Mouse (Mus musculus) thymus, postnatal 10 days (tissue): ENCODE results near the gene Adtrp.

Source experiments
- DNase-seq, 2 experiments: peaks; one replicate each; pipeline ENCODE4 v3.0.0; 2021; ENCODE audit warnings: low spot score in 2 of 2

The Adtrp gene

DNA sequence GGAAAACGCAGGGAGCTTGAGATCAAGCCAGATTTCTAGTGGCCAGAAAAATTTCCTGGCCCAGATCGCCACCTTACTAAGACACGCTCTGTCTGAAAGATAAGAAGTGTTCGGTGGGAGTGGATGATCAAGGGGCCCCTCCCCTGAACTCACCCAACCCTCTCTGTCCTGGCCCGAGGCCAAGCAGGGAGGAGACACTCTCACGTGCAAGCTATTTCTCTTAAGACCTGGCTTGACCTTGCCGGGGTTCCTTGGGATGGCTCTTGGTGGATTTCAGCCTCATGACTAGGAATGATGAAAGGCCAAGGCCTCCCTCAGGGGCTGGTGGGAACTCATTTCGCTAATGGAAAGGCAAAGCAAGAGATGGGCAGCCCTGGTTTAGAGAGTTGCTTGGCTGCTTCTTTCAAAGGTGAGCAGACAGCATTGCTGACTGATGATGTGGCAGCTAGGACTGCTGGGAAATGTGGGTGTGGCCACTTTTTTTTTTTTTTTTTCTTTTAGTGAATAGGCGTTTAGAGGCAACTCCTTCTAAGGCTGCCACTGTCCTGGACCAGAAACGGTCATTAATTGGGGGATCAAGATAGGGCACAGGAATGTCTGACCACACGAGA lies at the start of gene Adtrp:
Gene Adtrp, minus strand, starts transcription at position 169 of the 611 bp plus-strand sequence.
- DNase-seq, result no peak

- DNase-seq, result no peak
These were observed 44.5 kb upstream of the Adtrp start for GRCm38 (mm10) chr13:41892016-41892415.

- DNase-seq, result no peak
These were observed 43.1 kb upstream of the Adtrp start for GRCm38 (mm10) chr13:41890618-41891017.

- DNase-seq, result no peak
These were observed 42.7 kb upstream of the Adtrp start for GRCm38 (mm10) chr13:41890111-41890600.

DNA sequence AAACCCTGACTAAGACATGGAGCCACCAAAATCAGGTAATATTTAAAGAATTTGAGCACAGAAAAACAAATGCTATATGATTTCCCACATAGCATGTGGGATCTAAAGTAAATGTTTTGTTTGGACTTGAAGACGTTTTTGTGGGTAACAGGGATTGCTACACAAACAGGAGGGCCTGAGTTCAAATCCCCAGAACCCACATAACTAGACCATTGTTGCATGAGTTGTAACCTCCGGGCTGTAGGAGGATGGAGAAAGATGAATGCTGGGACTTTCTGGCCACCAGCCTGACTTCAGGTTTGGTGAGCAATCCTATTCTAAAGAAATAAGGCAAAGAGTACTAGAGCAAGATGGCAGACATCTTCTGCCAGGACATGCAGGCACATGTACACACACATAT lies 41.2 kb upstream of the Adtrp start:
- DNase-seq, result no peak

GRCm38 (mm10) chr13:41886120-41886519 lies 38.6 kb upstream of the Adtrp start:
- no peak for DNase-seq

- DNase-seq, result no peak
These were observed 36.3 kb upstream of the Adtrp start for GRCm38 (mm10) chr13:41883665-41884291.

DNA sequence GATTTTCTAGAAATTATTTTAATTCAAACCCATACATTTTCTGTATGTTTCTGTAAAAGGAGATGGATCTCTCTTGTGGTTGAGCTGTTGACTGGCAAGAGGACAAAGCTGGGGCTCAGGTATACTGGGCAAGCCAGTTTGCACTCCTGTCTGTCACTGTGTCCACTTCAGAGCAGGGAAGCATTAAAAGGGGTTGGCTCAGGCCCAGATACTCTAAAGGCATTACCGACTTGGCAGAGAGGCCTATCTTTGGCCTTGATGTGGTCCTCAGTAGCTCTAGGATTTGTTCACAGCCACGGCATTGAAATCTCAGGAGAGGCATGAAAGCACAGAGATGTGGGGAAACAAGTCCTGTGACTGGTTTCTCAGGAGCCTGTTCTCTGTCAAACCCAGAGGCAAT lies 33.7 kb upstream of the Adtrp start:
- DNase-seq, result no peak

DNA sequence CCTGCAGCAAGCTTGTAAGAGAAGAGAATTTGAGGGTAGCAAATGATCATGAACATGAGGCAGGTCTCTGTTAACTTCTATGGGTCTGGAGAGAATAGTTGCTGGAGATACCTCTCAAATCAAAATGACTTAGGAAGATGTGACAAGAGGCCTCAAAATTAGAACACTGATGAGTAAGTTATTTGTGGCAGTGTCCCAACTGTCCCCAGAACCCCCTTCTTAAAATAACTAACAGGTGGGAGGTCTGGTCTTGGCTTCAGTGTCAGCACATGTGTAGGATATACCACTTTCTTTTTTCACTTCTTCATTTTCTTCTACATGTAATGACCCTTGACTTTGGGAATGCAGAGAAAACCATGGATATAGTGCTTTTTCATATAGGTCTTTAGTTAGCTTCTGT lies 33.0 kb upstream of the Adtrp start:
- DNase-seq, result no peak

GRCm38 (mm10) chr13:41872686-41873085 lies 25.2 kb upstream of the Adtrp start:
- DNase-seq, result no peak

GRCm38 (mm10) chr13:41872161-41872562 lies 24.7 kb upstream of the Adtrp start:
- DNase-seq, result no peak

DNA sequence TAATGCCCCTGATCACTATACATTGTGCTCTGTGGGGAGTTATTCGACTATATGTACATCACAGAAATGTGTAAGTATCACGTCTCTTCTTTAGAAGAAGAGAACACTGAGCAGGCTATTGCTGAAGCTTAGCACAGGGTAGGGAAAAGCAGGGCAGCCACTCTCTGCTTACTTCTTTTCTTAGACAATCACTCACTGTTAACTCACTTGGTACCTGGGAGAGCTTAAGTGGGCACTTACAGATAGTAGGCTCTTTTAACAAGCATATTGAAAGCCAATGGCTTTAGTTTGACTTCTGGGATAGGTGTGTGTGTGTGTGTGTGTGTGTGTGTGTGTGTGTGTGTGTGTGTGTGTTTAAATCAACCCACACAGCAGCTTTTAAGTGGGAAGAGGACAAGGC lies 20.0 kb upstream of the Adtrp start:
- DNase-seq, result no peak

DNA sequence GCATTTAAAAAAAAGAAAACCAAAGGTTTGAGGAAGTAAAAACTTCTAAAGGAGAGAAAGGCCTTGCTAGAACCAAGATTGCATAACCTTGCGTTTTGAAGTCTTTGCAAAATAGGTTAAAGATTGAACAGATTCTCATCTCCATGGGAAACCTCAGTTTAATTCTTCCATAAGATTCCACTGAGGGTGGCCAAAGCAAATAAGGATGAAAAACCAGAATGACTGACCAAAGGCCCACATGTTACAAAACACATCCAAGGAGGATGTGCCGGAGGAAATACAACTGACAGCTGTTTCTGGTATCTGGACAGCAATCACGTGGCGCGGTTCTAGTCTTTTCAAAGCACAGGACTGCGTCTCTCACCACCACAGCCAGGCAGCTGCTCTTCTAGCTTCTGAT lies 18.1 kb upstream of the Adtrp start:
- DNase-seq, result no peak

DNA sequence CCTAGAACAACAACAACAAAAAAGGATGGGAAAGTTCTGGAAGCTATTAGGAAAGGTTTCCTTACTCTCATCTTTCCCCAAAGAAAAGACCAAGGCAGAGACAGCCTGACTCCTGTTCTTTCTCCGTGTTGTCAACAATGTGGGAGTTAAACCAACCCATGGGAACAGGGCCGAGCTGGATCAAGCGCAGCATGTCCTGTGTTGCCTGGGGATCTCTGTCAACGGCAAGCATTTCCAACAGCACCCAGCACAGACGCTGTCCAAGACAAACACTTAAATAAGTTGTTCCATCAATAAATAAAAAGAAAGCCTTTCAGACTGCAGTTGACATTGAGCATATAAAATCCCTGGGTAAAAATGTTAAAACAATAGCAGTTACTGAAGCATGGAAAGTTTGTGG lies 17.6 kb upstream of the Adtrp start:
- DNase-seq, result no peak

DNA sequence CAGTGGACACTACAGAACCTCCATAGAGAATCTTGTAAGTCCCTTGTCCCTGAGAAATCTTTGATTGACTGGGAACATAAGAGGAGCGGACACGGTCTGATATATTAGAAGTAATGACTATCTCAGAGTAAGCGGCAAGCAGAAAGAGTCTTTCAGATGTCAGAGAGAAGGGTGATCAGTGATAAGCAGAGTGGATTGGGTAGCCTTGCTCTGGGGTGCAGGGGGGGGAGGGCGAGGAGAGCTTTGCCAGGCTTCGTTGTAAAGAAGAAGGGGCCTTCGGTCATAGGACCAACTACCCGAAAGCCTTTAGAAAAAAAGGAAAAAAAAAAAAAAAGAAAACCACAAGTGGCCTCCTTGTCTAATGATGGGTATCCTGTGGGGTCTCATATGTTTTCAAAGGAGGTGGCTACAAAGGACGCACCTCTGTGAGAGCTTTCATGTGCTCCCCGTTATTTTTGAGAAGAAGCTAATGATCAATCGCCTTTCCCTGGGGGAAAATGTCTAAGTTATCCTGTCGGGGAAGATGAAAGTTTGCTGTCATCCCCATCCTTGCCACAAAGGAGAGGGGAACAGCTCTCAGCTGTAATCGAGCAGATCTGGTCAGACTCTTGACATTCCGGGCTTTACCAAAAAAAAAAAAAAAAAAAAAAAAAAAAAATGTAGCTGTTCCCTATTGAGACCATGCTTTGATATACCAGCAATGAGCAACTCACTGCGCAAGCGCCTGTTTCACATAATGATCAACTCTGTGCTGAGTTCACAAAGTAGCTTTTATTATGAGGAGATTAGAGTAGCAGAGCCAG lies 13.3 kb upstream of the Adtrp start:
- DNase-seq, result no peak

GRCm38 (mm10) chr13:41855206-41856185 lies 8.0 kb upstream of the Adtrp start:
- no peak for DNase-seq

DNA sequence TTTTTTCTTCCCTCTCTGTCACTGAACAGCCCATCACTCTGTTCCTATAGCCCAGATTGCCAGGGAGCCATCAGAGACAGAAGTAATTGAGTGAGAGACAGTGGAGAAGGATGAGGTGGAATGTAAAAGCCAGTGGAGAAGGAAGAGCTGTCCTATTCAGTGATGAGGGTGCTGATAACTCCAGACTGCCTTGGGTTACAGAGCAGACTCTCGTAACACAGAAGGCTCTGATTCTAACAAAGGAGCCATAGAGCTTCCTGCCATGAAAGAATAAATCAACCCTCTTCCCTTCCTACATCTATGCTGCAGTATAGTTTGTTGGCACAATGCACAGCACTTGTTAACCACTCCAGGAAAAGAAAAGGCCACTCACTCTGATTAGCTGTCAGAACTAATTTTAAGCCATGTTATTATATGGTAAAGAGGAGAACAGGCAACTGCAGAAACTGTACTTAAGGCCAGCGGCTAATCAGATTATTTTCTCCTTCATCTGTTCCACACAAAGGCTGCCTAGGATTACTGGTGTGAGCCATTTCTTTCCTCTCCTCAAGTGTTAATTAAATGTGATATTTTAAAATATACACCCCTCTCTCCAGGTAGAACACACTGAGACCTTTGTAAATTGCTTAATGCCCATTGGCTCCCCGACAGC lies 3.4 kb upstream of the Adtrp start:
- DNase-seq, result no peak

GRCm38 (mm10) chr13:41846516-41846915 lies 968 bp downstream of the Adtrp start:
- DNase-seq, result no peak

GRCm38 (mm10) chr13:41845013-41845412 lies 2.5 kb downstream of the Adtrp start:
- no peak for DNase-seq

GRCm38 (mm10) chr13:41844071-41844470 lies 3.4 kb downstream of the Adtrp start:
- DNase-seq, result no peak

GRCm38 (mm10) chr13:41833614-41834139 lies 13.8 kb downstream of the Adtrp start:
- DNase-seq, result no peak
